Mouse (Mus musculus) heart, embryonic 16.5 days (tissue): ENCODE data around the gene Per2. TPM values are rescaled to one million over a fixed set of nuclear protein-coding genes. Genes with fewer than 3 reads are reported as not detected.

Experiments used
- ATAC-seq: fragments of 200-750 bp; cut with Nextera tagmentation; replicated peaks from 2 replicates; pipeline ENCODE4 v1.8.0; 2017; ENCODE audit warnings: moderate number of reproducible peaks; ENCODE audit not compliant: insufficient read depth, low FRiP score; ENCODE audit errors: extremely low read depth
- H3K27ac ChIP-seq: fragments of 300-500 bp; sonication (generic); 2 replicates; pipeline ENCODE4 v1.5.1; 2014; ENCODE audit warnings: mild to moderate bottlenecking, low read length, control low read depth, moderate library complexity
- H3K27me3 ChIP-seq: fragments of 300-500 bp; sonication (generic); 2 replicates; pipeline ENCODE4 v1.6.1; 2014; ENCODE audit warnings: low read length, mixed read lengths; ENCODE audit not compliant: control insufficient read depth, insufficient read depth
- H3K36me3 ChIP-seq: fragments of 300-500 bp; sonication (generic); 2 replicates; pipeline ENCODE4 v1.6.1; 2014; ENCODE audit not compliant: control insufficient read depth, insufficient read depth
- H3K4me1 ChIP-seq: fragments of 300-500 bp; sonication (generic); 2 replicates; pipeline ENCODE4 v1.6.1; 2014; ENCODE audit warnings: low read length, mixed read lengths; ENCODE audit not compliant: control insufficient read depth, insufficient read depth
- H3K4me2 ChIP-seq: fragments of 300-500 bp; sonication (generic); 2 replicates; pipeline ENCODE4 v1.6.1; 2014; ENCODE audit warnings: low read depth, mild to moderate bottlenecking, control low read depth, low read length
- H3K4me3 ChIP-seq: fragments of 300-500 bp; sonication (generic); 2 replicates; pipeline ENCODE4 v1.5.1; 2014; ENCODE audit warnings: mild to moderate bottlenecking, control low read depth, low read length
- H3K9ac ChIP-seq: fragments of 300-500 bp; sonication (generic); 2 replicates; pipeline ENCODE4 v1.6.1; 2014; ENCODE audit warnings: low read length, control low read depth
- H3K9me3 ChIP-seq: fragments of 300-500 bp; sonication (generic); replicated peaks from 2 replicates; pipeline ENCODE4 v1.6.1; 2016; ENCODE audit warnings: low read length; ENCODE audit not compliant: control insufficient read depth
- WGBS: fragments of 180-500 bp; shearing (Covaris S2); extraction: QIAGEN DNeasy Blood & Tissue Kit; methylation state at CpG from one replicate; pipeline ENCODE4 v1.1.7; 2014; 5-methylcytosine and 5-hydroxymethylcytosine counted together
- polyA plus RNA-seq: library from polyadenylated mRNA; unstranded; fragments of >200 nt; fragmentation: Nextera tagmentation; extraction: Ambion mirVana; gene quantifications from 2 replicates; pipeline ENCODE4 v1.2.1, GENCODE M21; 2015

Gene Per2
- polyA plus RNA-seq, 1 experiment from 2014 or later = 4.9 TPM

- no peak overlapping the region for H3K9ac ChIP-seq
- H3K4me1 ChIP-seq = peaks cover 60% of the 10 kb centered on the region
- 82% methylated on average over 3 of the region's 3 CpGs for WGBS
- H3K27me3 ChIP-seq = no peaks in the 10 kb centered on the region
- no peaks in the 10 kb centered on the region for H3K36me3 ChIP-seq
- no peak overlapping the region for H3K4me2 ChIP-seq
- H3K4me3 ChIP-seq = no peak overlapping the region
- no peak for ATAC-seq
- H3K9me3 ChIP-seq = no peaks in the 10 kb centered on the region
- no peak overlapping the region for H3K27ac ChIP-seq
Measured at GRCm38 (mm10) chr1:91454927-91455326, 4.2 kb downstream of the Per2 start.

GRCm38 (mm10) chr1:91454366-91454765 lies 4.8 kb downstream of the Per2 start:
- ATAC-seq = no peak
- Histone ChIP-seq H3K4me1 (peaks cover 62% of the 10 kb centered on the region), H3K27me3 (no peaks in the 10 kb centered on the region), H3K9ac (no peak overlapping the region), H3K27ac (no peak overlapping the region), H3K36me3 (no peaks in the 10 kb centered on the region), H3K4me2 (no peak overlapping the region), H3K4me3 (no peak overlapping the region), H3K9me3 (no peaks in the 10 kb centered on the region)
- 72% methylated on average over 3 of the region's 3 CpGs for WGBS

GRCm38 (mm10) chr1:91453932-91454331 lies 5.2 kb downstream of the Per2 start:
- WGBS = 59% methylated on average over 9 of the region's 9 CpGs
- no peak overlapping the region for H3K4me3 ChIP-seq

GRCm38 (mm10) chr1:91451547-91452084 lies 7.5 kb downstream of the Per2 start:
- no peak for ATAC-seq
- H3K27ac ChIP-seq = no peak overlapping the region
- peaks cover 10% of the 10 kb centered on the region for H3K36me3 ChIP-seq
- no peak overlapping the region for H3K9ac ChIP-seq
- peaks cover 61% of the 10 kb centered on the region for H3K4me1 ChIP-seq
- no peak overlapping the region for H3K4me2 ChIP-seq
- WGBS = 60% methylated on average over 5 of the region's 5 CpGs
- H3K27me3 ChIP-seq = no peaks in the 10 kb centered on the region
- H3K9me3 ChIP-seq = peaks cover 6% of the 10 kb centered on the region
- H3K4me3 ChIP-seq = no peak overlapping the region

More at GRCm38 (mm10) chr1:91453932-91454331, 5.2 kb downstream of the Per2 start:
- no peaks in the 10 kb centered on the region for H3K36me3 ChIP-seq
- H3K9me3 ChIP-seq = no peaks in the 10 kb centered on the region
- no peak overlapping the region for H3K9ac ChIP-seq
- no peak for ATAC-seq
- H3K27me3 ChIP-seq = no peaks in the 10 kb centered on the region
- no peak overlapping the region for H3K27ac ChIP-seq
- no peak overlapping the region for H3K4me2 ChIP-seq
- H3K4me1 ChIP-seq = peaks cover 66% of the 10 kb centered on the region

GRCm38 (mm10) chr1:91450851-91451250 lies 8.3 kb downstream of the Per2 start:
- Histone ChIP-seq H3K4me3 (no peak overlapping the region), H3K4me1 (peaks cover 61% of the 10 kb centered on the region), H3K9me3 (peaks cover 6% of the 10 kb centered on the region), H3K4me2 (no peak overlapping the region), H3K36me3 (peaks cover 10% of the 10 kb centered on the region), H3K9ac (no peak overlapping the region), H3K27ac (peak overlapping the region; percentile 9; the same call in 1 of the 2 replicates), H3K27me3 (no peaks in the 10 kb centered on the region)
- no peak for ATAC-seq
- 68% methylated on average over 5 of the region's 5 CpGs for WGBS

GRCm38 (mm10) chr1:91448688-91449087 lies 10.4 kb downstream of the Per2 start:
- Histone ChIP-seq H3K9ac (peak overlapping the region; percentile 39), H3K27me3 (no peaks in the 10 kb centered on the region), H3K9me3 (peaks cover 6% of the 10 kb centered on the region), H3K4me3 (no peak overlapping the region), H3K4me2 (no peak overlapping the region), H3K4me1 (peaks cover 47% of the 10 kb centered on the region), H3K27ac (peak overlapping the region; percentile 76), H3K36me3 (peaks cover 12% of the 10 kb centered on the region)
- peak; percentile 81 for ATAC-seq
- 27% methylated on average over 10 of the region's 10 CpGs for WGBS

GRCm38 (mm10) chr1:91446511-91446910 lies 12.6 kb downstream of the Per2 start:
- Histone ChIP-seq H3K9ac (peak overlapping the region; percentile 38; the same call in 1 of the 2 replicates), H3K9me3 (peaks cover 6% of the 10 kb centered on the region), H3K4me1 (peaks cover 42% of the 10 kb centered on the region), H3K4me3 (no peak overlapping the region), H3K36me3 (peaks cover 20% of the 10 kb centered on the region), H3K27ac (peak overlapping the region; percentile 88), H3K4me2 (no peak overlapping the region), H3K27me3 (no peaks in the 10 kb centered on the region)
- WGBS = 74% methylated on average over 4 of the region's 4 CpGs
- no peak for ATAC-seq

GRCm38 (mm10) chr1:91446060-91446459 lies 13.1 kb downstream of the Per2 start:
- peak; percentile 49 for ATAC-seq
- Histone ChIP-seq H3K27ac (peak overlapping the region; percentile 88), H3K36me3 (peaks cover 20% of the 10 kb centered on the region), H3K4me2 (no peak overlapping the region), H3K4me1 (peaks cover 38% of the 10 kb centered on the region), H3K9me3 (peaks cover 6% of the 10 kb centered on the region), H3K9ac (peak overlapping the region; percentile 38), H3K4me3 (no peak overlapping the region), H3K27me3 (no peaks in the 10 kb centered on the region)
- WGBS = 17% methylated on average over 8 of the region's 8 CpGs

GRCm38 (mm10) chr1:91444841-91445830 lies 14.0 kb downstream of the Per2 start:
- Histone ChIP-seq H3K4me1 (peaks cover 34% of the 10 kb centered on the region), H3K9me3 (peaks cover 6% of the 10 kb centered on the region), H3K27me3 (no peaks in the 10 kb centered on the region), H3K27ac (peak overlapping the region; percentile 88), H3K4me2 (no peak overlapping the region), H3K36me3 (peaks cover 23% of the 10 kb centered on the region), H3K9ac (peak overlapping the region; percentile 37; the same call in 1 of the 2 replicates), H3K4me3 (no peak overlapping the region)
- 87% methylated on average over 17 of the region's 17 CpGs for WGBS
- no peak for ATAC-seq
